Mouse (Mus musculus) midbrain, embryonic 12.5 days (tissue): ENCODE results near the gene Pcbd1. TPM values are rescaled to one million over a fixed set of nuclear protein-coding genes. Genes with fewer than 3 reads are reported as not detected.
"Not testable (repeated sequence)": the region's sequence is repeated elsewhere in the genome, so short reads cannot be mapped to it uniquely, and the experiment has no call there.

Experiments
- ATAC-seq: fragments of 200-750 bp; cut with Nextera tagmentation; 2 replicates; pipeline ENCODE4 v1.8.0; 2017; ENCODE audit warnings: low read depth, moderate TSS enrichment, moderate library complexity; ENCODE audit not compliant: low FRiP score
- H3K27ac ChIP-seq: fragments of 300-500 bp; sonication (generic); replicated peaks from 2 replicates; pipeline ENCODE4 v1.5.1; 2016; ENCODE audit warnings: mild to moderate bottlenecking
- H3K27me3 ChIP-seq: fragments of 300-500 bp; sonication (generic); 2 replicates; pipeline ENCODE4 v1.6.1; 2016; ENCODE audit warnings: mild to moderate bottlenecking
- H3K36me3 ChIP-seq: fragments of 300-500 bp; sonication (generic); 2 replicates; pipeline ENCODE4 v1.6.1; 2016
- H3K4me1 ChIP-seq: fragments of 300-500 bp; sonication (generic); 2 replicates; pipeline ENCODE4 v1.6.1; 2016
- H3K4me2 ChIP-seq: fragments of 300-500 bp; sonication (generic); replicated peaks from 2 replicates; pipeline ENCODE4 v1.6.1; 2016; ENCODE audit warnings: mild to moderate bottlenecking, moderate library complexity
- H3K4me3 ChIP-seq: fragments of 300-500 bp; sonication (generic); 2 replicates; pipeline ENCODE4 v1.5.1; 2016; ENCODE audit warnings: mild to moderate bottlenecking
- H3K9ac ChIP-seq: fragments of 300-500 bp; sonication (generic); replicated peaks from 2 replicates; pipeline ENCODE4 v1.6.1; 2016; ENCODE audit warnings: mild to moderate bottlenecking, moderate library complexity
- H3K9me3 ChIP-seq: fragments of 300-500 bp; sonication (generic); 2 replicates; pipeline ENCODE4 v1.6.1; 2016; ENCODE audit warnings: mild to moderate bottlenecking
- WGBS: fragments of 180-500 bp; shearing (Covaris S2); methylation state at CpG from one replicate; pipeline ENCODE4 v1.1.7; 2016; 5-methylcytosine and 5-hydroxymethylcytosine counted together
- polyA plus RNA-seq: library from polyadenylated mRNA; unstranded; fragments of >200 nt; fragmentation: Nextera tagmentation; extraction: Ambion mirVana; gene quantifications from 2 replicates; pipeline ENCODE4 v1.2.1, GENCODE M21; 2016

Gene Pcbd1
- polyA plus RNA-seq, 1 experiment from 2014 or later: 27.3 TPM

DNA sequence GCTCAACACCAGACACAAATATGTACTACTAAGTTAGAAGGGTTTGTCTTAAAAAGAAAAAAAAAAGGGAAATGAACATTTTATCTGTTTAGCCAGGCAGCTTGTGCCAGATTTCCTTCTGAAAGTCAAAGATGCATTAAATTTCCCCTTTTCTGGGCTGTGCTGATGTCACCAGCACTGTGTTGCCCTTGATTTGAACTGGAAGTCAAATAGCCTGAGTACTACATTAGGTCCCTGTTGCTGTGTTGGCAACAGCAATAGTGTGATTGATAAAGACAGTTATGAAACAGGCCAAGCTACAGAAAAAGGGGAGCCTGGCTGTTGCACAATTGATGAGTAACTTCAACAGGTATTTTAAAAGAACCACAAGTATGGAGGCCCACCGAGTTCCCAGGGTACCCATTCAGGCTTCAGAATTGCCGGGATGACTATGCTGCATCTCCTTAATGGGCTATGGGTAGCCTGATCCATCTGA lies 25.2 kb downstream of the Pcbd1 start:
- H3K9ac ChIP-seq: no peak overlapping the region
- no peak for ATAC-seq
- no peak overlapping the region for H3K4me2 ChIP-seq
- H3K27me3 ChIP-seq: no peaks in the 10 kb centered on the region
- H3K36me3 ChIP-seq: peaks cover 47% of the 10 kb centered on the region
- H3K4me1 ChIP-seq: no peaks in the 10 kb centered on the region
- no peaks in the 10 kb centered on the region for H3K9me3 ChIP-seq
- 93% methylated on average over 2 of the region's 2 CpGs for WGBS
- H3K4me3 ChIP-seq: no peak overlapping the region
- no peak overlapping the region for H3K27ac ChIP-seq

DNA sequence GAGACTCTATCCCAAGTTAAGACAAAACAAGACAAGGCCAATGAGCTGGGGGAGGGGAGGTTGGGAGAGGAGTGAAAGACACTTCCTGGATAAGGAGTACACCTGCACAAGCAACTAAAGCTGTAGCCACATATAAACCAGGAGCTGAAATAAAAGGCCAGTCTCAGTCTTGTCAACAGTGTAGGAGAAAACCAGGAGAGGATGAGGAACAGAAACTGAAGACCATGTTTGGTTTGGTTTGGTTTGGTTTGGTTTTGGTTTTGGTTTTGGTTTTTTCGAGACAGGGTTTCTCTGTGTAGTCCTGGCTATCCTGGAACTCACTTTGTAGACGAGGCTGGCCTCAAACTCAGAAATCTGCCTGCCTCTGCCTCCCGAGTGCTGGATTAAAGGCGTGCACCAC lies 32.6 kb downstream of the Pcbd1 start:
- H3K27me3 ChIP-seq, H3K4me2 ChIP-seq, H3K9ac ChIP-seq, H3K4me1 ChIP-seq, ATAC-seq, H3K4me3 ChIP-seq, H3K27ac ChIP-seq, H3K9me3 ChIP-seq: not testable (repeated sequence)
- 91% methylated on average over 4 of the region's 4 CpGs for WGBS
- H3K36me3 ChIP-seq: peaks cover 27% of the 10 kb centered on the region

DNA sequence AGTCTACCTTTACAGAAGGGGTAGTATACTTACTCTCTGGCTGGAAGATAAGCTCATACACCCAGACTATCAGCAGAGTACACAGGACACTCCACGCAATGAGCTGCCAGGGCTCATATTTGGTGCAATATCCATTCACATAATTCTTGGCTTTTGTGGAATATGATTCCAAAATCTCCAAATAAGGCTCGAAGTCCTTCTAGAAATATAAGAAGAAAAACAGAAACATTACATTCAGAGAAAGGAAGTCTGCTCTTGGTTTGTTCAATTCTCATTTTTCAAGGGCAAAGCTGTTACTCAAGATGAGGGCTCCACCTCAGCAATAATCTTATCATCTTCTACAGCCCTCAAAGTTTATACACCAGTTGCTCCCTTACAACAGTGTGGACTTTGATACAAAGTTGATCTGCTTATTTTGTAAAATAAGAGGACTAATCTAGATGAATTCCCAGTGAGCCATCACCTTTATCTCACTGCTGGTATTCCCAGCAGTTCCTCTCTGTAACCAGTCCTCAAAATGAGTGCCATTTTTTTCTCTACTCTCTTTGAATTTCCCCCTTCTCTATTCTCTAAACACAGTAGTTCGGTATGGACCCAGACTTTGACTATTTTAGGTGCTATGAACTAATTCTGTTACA lies 34.3 kb downstream of the Pcbd1 start:
- H3K36me3 ChIP-seq: peaks cover 28% of the 10 kb centered on the region
- ATAC-seq: no peak
- H3K9ac ChIP-seq: no peak overlapping the region
- H3K27ac ChIP-seq: no peak overlapping the region
- H3K4me1 ChIP-seq: no peaks in the 10 kb centered on the region
- H3K9me3 ChIP-seq: no peaks in the 10 kb centered on the region
- H3K27me3 ChIP-seq: no peaks in the 10 kb centered on the region
- no peak overlapping the region for H3K4me2 ChIP-seq
- H3K4me3 ChIP-seq: no peak overlapping the region
- WGBS: 92% methylated on average over 3 of the region's 3 CpGs

DNA sequence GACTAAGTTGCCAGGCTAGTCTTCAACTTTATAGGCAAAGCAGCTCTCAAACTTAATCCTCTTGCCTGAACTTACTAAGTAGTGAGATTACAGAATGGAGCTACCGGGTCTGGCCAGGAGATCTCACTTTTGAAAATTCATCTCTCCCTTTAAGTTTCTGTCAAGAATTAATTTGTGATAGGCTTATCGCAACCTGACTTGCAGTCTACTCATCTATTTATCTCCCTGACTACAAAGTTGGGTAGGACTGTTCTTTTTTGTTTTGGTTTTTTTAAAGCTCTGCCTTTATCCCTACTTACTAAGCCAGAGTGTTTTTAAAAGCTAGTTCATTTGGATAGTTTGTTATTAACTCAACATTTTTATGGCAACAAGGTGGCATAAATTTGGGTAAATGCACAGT lies 35.3 kb downstream of the Pcbd1 start:
- no peak overlapping the region for H3K9ac ChIP-seq
- no peaks in the 10 kb centered on the region for H3K9me3 ChIP-seq
- no peak overlapping the region for H3K27ac ChIP-seq
- no peaks in the 10 kb centered on the region for H3K27me3 ChIP-seq
- H3K4me2 ChIP-seq: no peak overlapping the region
- no peak overlapping the region for H3K4me3 ChIP-seq
- no peak for ATAC-seq
- no peaks in the 10 kb centered on the region for H3K4me1 ChIP-seq
- 95% methylated on average over 2 of the region's 2 CpGs for WGBS
- peaks cover 28% of the 10 kb centered on the region for H3K36me3 ChIP-seq

DNA sequence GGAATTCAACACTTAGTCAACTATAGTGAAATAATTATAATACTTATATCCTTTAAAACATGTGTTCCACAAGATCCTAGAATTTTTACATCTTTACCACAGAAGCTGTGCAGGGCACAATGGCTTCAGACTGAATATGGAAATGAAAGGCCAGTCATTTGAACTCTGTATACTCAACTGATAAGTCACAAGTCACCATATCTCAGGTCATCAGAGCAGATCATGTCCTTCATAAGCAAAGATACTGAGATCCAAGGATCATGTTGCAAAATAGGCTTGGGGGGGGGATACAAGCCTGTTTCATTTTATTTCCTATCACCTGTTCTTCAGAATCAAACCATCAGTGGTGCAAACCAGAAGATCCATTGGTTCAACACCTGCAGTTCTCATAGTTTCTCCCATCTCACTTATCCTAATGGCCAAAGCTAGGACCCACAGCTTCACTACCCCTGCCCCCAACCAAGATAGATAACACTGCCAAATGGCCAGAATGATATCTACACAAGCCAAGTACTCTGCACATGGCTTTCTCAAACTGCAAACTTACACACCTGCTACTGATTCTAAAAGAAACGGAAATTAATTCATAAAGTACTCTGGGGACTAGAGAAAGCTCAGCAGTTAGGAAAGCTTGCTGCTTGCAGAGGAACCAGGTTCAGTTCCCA lies 39.7 kb downstream of the Pcbd1 start:
- peaks cover 13% of the 10 kb centered on the region for H3K36me3 ChIP-seq
- H3K4me1 ChIP-seq: no peaks in the 10 kb centered on the region
- no peak for ATAC-seq
- no peak overlapping the region for H3K4me2 ChIP-seq
- no peaks in the 10 kb centered on the region for H3K9me3 ChIP-seq
- H3K27ac ChIP-seq: no peak overlapping the region
- H3K9ac ChIP-seq: no peak overlapping the region
- 96% methylated on average over 1 of the region's 1 CpGs for WGBS
- no peaks in the 10 kb centered on the region for H3K27me3 ChIP-seq
- no peak overlapping the region for H3K4me3 ChIP-seq

DNA sequence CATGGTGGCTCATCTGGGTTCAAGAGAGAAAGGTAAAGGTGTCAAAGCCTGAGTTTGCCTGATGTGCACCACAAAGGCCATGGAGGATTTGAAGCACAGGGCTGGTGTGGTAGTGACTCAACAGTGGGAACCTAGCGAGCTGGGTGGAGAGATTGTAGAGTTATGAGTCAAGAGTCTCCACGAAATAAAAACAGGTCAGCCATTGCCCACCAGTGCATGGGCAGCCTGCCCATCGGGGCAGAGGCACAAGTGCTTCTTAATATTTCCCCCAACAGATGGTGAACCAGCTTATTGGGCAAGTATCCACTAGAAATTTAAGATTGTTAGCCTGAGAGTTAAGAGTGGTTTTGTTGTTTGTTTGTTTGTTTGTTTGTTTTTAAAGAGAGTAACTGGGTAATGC lies 41.8 kb downstream of the Pcbd1 start:
- Histone ChIP-seq H3K4me1 (no peaks in the 10 kb centered on the region), H3K36me3 (peaks cover 13% of the 10 kb centered on the region), H3K4me2 (no peak overlapping the region), H3K27ac (no peak overlapping the region), H3K9me3 (no peaks in the 10 kb centered on the region), H3K9ac (no peak overlapping the region), H3K27me3 (no peaks in the 10 kb centered on the region), H3K4me3 (no peak overlapping the region)
- 84% methylated on average over 3 of the region's 3 CpGs for WGBS
- ATAC-seq: no peak

DNA sequence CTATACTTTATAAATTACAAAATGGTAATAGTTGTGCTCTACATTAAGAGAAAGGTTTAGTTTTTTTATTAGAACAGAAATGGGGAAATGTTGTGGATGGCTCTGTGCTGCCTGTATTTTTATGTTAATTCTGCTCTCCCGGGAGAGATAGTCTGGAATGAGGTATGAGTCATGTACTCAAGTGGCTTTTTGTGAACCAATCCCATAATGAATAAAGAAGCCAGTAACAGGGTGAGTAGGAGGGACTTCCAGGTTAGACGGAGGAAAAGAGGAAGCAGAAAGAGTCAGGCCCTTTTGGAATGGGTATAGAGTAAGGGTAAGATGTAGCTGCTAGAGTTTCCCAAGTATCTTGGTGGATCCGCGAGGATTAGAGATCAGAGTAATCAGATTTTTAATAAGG lies 44.9 kb downstream of the Pcbd1 start:
- 72% methylated on average over 4 of the region's 4 CpGs for WGBS
- no peak overlapping the region for H3K9ac ChIP-seq

DNA sequence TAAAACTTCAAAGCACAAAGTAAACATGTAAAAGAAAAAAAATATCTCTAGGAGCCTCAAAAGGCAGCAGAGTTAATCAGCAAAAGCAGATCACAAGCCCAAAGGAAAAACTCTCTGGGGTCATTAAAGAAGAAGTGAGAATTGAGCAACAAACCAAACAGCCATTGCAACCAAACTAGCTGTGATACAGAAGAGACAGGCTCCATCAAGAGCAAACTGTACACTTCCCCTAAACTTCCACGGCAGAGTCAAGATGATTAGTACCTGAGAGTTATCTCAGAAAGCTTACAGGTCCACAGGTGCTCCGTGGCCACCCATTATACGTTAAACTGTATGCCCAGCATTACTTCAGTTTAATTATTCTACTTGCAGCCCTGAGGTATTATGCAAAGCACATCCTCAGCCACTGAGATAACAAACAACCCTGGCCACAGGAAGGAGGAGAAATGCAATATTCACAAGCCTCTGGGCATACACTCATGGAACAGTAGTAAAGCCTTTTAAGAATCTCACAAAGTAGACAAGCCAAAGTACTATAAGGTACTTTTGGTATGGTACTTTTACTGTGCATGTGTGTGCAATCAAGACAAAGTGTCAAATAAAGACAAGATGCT lies 46.2 kb downstream of the Pcbd1 start:
- Histone ChIP-seq H3K9me3 (no peaks in the 10 kb centered on the region), H3K4me1 (no peaks in the 10 kb centered on the region)

More for the DNA sequence above, 44.9 kb downstream of the Pcbd1 start:
- Histone ChIP-seq H3K9me3 (no peaks in the 10 kb centered on the region), H3K4me3 (no peak overlapping the region), H3K4me2 (no peak overlapping the region), H3K36me3 (peaks cover 6% of the 10 kb centered on the region; the same call in 1 of the 2 replicates), H3K27me3 (no peaks in the 10 kb centered on the region), H3K4me1 (no peaks in the 10 kb centered on the region), H3K27ac (no peak overlapping the region)
- ATAC-seq: no peak

DNA sequence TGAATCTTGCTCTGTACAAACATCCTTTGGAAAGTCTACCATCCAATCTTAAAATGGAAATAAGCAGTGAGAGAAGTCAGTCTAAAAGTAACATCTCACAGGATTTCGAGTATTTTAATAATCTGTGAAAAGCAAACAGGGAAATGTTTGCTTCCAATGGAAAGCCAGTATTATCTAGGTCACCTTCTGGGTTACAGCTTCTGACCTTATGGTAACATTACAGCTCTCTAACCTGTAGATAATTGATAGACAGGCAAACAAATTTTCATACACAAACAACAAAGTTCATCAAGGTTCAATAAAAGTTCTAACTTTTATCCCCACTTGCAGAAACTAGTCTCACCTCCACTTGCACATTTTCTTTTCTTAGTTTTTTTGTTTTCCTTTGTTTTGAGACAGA lies 48.4 kb downstream of the Pcbd1 start:
- Histone ChIP-seq H3K27ac (no peak overlapping the region), H3K36me3 (no peaks in the 10 kb centered on the region), H3K9me3 (no peaks in the 10 kb centered on the region), H3K9ac (no peak overlapping the region), H3K27me3 (no peaks in the 10 kb centered on the region), H3K4me1 (no peaks in the 10 kb centered on the region), H3K4me2 (no peak overlapping the region), H3K4me3 (no peak overlapping the region)
- no peak for ATAC-seq
- WGBS: 70% methylated on average over 1 of the region's 1 CpGs

More for the DNA sequence above, 46.2 kb downstream of the Pcbd1 start:
- no peak overlapping the region for H3K4me2 ChIP-seq
- 71% methylated on average over 3 of the region's 3 CpGs for WGBS
- H3K27ac ChIP-seq: no peak overlapping the region
- ATAC-seq: no peak
- no peaks in the 10 kb centered on the region for H3K27me3 ChIP-seq
- H3K36me3 ChIP-seq: peaks cover 6% of the 10 kb centered on the region; the same call in 1 of the 2 replicates
- H3K4me3 ChIP-seq: no peak overlapping the region
- H3K9ac ChIP-seq: no peak overlapping the region

DNA sequence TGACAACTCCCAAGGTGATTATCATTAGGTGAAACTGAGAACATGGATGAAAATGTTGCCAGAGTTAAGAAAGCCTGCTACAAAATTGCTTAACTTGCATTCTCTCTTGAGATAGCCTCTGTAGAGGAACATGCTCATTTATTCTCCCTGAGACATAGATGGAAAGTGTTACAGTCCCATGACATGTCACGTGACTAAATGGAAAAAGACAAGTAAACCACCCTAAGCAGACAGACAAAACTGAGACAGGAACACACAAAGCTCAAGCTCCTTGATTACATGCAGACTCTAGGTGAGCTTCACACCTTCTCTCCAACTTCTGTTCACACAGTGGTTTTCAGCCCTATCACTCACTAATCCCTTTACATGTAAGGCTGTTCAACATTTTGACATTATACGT lies 54.2 kb downstream of the Pcbd1 start:
- no peaks in the 10 kb centered on the region for H3K9me3 ChIP-seq
- H3K36me3 ChIP-seq: no peaks in the 10 kb centered on the region
- ATAC-seq: no peak
- peaks cover 5% of the 10 kb centered on the region; the same call in 1 of the 2 replicates for H3K4me1 ChIP-seq
- H3K4me2 ChIP-seq: no peak overlapping the region
- H3K9ac ChIP-seq: no peak overlapping the region
- H3K27ac ChIP-seq: no peak overlapping the region
- H3K4me3 ChIP-seq: no peak overlapping the region
- 94% methylated on average over 2 of the region's 2 CpGs for WGBS
- no peaks in the 10 kb centered on the region for H3K27me3 ChIP-seq
